Mouse (Mus musculus) C2C12 (cell line): ENCODE measurements around the gene 4930444G20Rik. TPM values are rescaled to one million over a fixed set of nuclear protein-coding genes. Genes with fewer than 3 reads are reported as not detected.
"Not testable (repeated sequence)": the region's sequence is repeated elsewhere in the genome, so short reads cannot be mapped to it uniquely, and the experiment has no call there.

Experiments
- H3K27me3 ChIP-seq: one replicate; pipeline ENCODE4 v1.6.1; 2011; ENCODE audit not compliant: control insufficient read depth, insufficient read depth, insufficient read length
- H3K36me3 ChIP-seq: one replicate; pipeline ENCODE4 v1.6.1; 2011; ENCODE audit not compliant: control insufficient read depth, insufficient read depth
- H3K4me3 ChIP-seq: one replicate; pipeline ENCODE4 v1.5.1; 2011; ENCODE audit warnings: mild to moderate bottlenecking, control low read depth; ENCODE audit not compliant: poor library complexity, insufficient read depth, severe bottlenecking
- H3K79me2 ChIP-seq: one replicate; pipeline ENCODE4 v1.6.1; 2011; ENCODE audit not compliant: control insufficient read depth, insufficient read depth
- H3K79me3 ChIP-seq: one replicate; pipeline ENCODE4 v1.6.1; 2011; ENCODE audit warnings: low read depth, control low read depth
- H3ac ChIP-seq: one replicate; pipeline ENCODE3; 2011; ENCODE audit warnings: low read depth; ENCODE audit not compliant: control insufficient read depth, insufficient read length
- CEBPB ChIP-seq: IDR thresholded peaks from one replicate; pipeline ENCODE4 v1.6.1; 2011; ENCODE audit warnings: low read depth, mild to moderate bottlenecking, control low read depth, moderate library complexity
- CTCF ChIP-seq: IDR thresholded peaks from one replicate; pipeline ENCODE4 v1.5.1; 2011; ENCODE audit not compliant: control insufficient read depth, insufficient read depth, insufficient read length
- FOSL1 ChIP-seq: IDR thresholded peaks from one replicate; pipeline ENCODE4 v1.8.0; 2011; ENCODE audit warnings: mild to moderate bottlenecking, low read length; ENCODE audit not compliant: poor library complexity, insufficient read depth, severe bottlenecking
- MAX ChIP-seq: IDR thresholded peaks from one replicate; pipeline ENCODE4 v1.6.1; 2011; ENCODE audit warnings: mild to moderate bottlenecking, control low read depth
- MYOD1 ChIP-seq: IDR thresholded peaks from one replicate; pipeline ENCODE4 v1.6.1; 2011; ENCODE audit warnings: low read depth; ENCODE audit not compliant: control insufficient read depth, insufficient read length
- MYOG ChIP-seq: IDR thresholded peaks from one replicate; pipeline ENCODE4 v1.6.1; 2011; ENCODE audit not compliant: control insufficient read depth, insufficient read length; ENCODE audit errors: extremely low read depth
- USF1 ChIP-seq: IDR thresholded peaks from one replicate; pipeline ENCODE4 v1.6.1; 2011; ENCODE audit warnings: low read depth, mild to moderate bottlenecking, control low read depth, moderate library complexity
- long read RNA-seq, 2 experiments: library from polyadenylated mRNA; unstranded; transcript quantifications; one replicate each; pipeline ENCODE4 v2.0.0; 2019 to 2020
- polyA plus RNA-seq: library from polyadenylated mRNA; unstranded; fragments of >200 nt; fragmentation: generic; extraction: Trizol; gene quantifications from one replicate; pipeline ENCODE4 v1.2.1, GENCODE M21; 2012; ENCODE audit warnings: missing spikeins

The 4930444G20Rik gene
- not detected for polyA plus RNA-seq
- long read RNA-seq, experiment 1 = 0 reads
- long read RNA-seq, experiment 2 = 0 reads

DNA sequence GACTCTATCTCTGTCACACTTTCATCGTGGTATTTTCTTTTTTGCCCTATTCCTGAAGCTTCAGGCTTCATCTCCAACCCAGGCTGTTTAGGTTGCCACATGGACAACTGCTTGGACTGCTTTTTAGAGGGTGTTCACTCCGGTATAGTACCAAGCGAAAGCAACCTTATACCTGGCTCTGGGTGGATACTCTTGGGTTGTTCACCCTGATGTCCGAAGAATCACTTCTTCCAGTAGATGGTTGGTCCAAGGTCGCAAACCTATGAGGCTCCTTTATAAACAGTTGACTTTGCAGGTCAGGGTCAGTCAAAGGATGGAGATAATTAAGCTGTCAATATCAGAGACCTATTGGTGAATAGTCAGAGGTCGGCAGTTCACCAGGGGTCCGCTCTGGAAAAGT lies at the start of gene 4930444G20Rik:
Gene 4930444G20Rik (minus strand): TSS at position 101 of the 400 bp plus-strand sequence.
- H3K4me3 ChIP-seq, H3K36me3 ChIP-seq: not testable (repeated sequence)

GRCm38 (mm10) chr10:22074531-22074930 lies 6.7 kb upstream of the 4930444G20Rik start:
- no peaks in the 10 kb centered on the region for H3K79me2 ChIP-seq
- peaks cover 20% of the 10 kb centered on the region for H3K27me3 ChIP-seq
- no peak overlapping the region for H3ac ChIP-seq
- H3K79me3 ChIP-seq = no peaks in the 10 kb centered on the region
- no peak overlapping the region for H3K4me3 ChIP-seq
- H3K36me3 ChIP-seq = no peaks in the 10 kb centered on the region
- TF ChIP-seq MAX (no peak), USF1 (no peak), FOSL1 (no peak)

More for the DNA sequence above, at the start of gene 4930444G20Rik:
- H3K79me2 ChIP-seq, H3K27me3 ChIP-seq, H3K79me3 ChIP-seq, H3ac ChIP-seq: not testable (repeated sequence)

DNA sequence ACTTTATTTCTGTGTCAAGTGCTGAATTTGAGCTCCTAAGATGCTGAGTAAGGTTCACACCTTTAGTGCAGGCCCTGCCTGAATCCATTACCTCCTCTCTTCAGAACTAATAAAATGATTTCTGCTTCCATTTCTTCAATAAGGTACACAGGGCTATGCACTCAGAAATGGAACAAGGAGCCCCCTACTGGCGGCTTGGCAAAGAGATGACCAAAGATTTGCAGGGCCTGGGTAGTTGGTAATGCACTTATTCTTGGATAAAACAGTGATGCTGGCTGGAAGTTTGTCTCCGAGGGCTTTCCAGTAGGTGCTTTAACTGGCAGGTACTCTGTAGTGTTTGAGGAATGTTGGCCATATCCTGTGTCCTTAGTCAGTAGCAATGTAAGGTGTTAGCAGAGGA lies 4.9 kb upstream of the 4930444G20Rik start:
- no peaks in the 10 kb centered on the region for H3K79me2 ChIP-seq
- H3K4me3 ChIP-seq = no peak overlapping the region
- H3K36me3 ChIP-seq = no peaks in the 10 kb centered on the region
- TF ChIP-seq CEBPB = no peak
- no peak for TF ChIP-seq MYOG
- TF ChIP-seq FOSL1 = no peak
- no peak for TF ChIP-seq CTCF
- TF ChIP-seq MYOD1 = no peak
- TF ChIP-seq USF1 = no peak
- no peak for TF ChIP-seq MAX
- H3ac ChIP-seq = no peak overlapping the region
- no peaks in the 10 kb centered on the region for H3K79me3 ChIP-seq
- H3K27me3 ChIP-seq = peaks cover 10% of the 10 kb centered on the region

DNA sequence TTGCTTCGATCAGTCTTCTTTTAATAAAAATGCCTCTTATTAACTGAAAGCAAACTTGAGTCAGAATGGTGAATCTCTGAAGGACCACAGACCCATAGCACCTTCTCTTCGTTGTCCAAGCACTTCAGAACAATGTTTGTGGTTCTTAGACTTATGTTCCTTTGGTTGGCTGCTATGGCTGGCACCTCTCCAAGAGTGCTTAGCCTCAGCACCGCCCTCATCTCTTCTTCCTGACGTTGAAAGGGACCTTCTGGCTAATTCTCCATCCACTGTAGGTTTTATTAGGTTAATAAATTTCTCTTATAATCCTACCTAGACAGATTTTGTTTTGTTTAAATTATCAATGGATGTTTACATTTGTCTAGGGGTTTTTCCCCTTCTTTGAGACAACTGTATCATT lies 2.7 kb upstream of the 4930444G20Rik start:
- Histone ChIP-seq H3K79me3 (no peaks in the 10 kb centered on the region), H3K27me3 (peaks cover 3% of the 10 kb centered on the region), H3K4me3 (no peak overlapping the region), H3K36me3 (no peaks in the 10 kb centered on the region), H3ac (no peak overlapping the region), H3K79me2 (no peaks in the 10 kb centered on the region)
- TF ChIP-seq CEBPB (no peak), FOSL1 (no peak), MAX (no peak), MYOD1 (no peak), CTCF (no peak), MYOG (no peak)

- TF ChIP-seq MYOG (no peak), MAX (no peak), CEBPB (no peak), CTCF (no peak), USF1 (no peak), MYOD1 (no peak)
- no peaks in the 10 kb centered on the region for H3K36me3 ChIP-seq
- H3K79me3 ChIP-seq = no peaks in the 10 kb centered on the region
- no peak overlapping the region for H3K4me3 ChIP-seq
- no peak overlapping the region for H3ac ChIP-seq
- H3K27me3 ChIP-seq = peaks cover 3% of the 10 kb centered on the region
- H3K79me2 ChIP-seq = no peaks in the 10 kb centered on the region
Observed at GRCm38 (mm10) chr10:22070168-22070567, 2.3 kb upstream of the 4930444G20Rik start.

GRCm38 (mm10) chr10:22059415-22059814 lies 8.5 kb downstream of the 4930444G20Rik start:
- Histone ChIP-seq H3ac (no peak overlapping the region), H3K36me3 (no peaks in the 10 kb centered on the region), H3K27me3 (peaks cover 3% of the 10 kb centered on the region), H3K4me3 (no peak overlapping the region), H3K79me2 (no peaks in the 10 kb centered on the region), H3K79me3 (no peaks in the 10 kb centered on the region)
- TF ChIP-seq FOSL1 = no peak
- no peak for TF ChIP-seq CTCF
- TF ChIP-seq MAX = no peak
- no peak for TF ChIP-seq CEBPB
- TF ChIP-seq MYOD1 = no peak
- TF ChIP-seq MYOG = no peak
- TF ChIP-seq USF1 = no peak
